Mouse (Mus musculus) MEL (cell line): Measurements from ENCODE around the gene AU041133. TPM values are rescaled to one million over a fixed set of nuclear protein-coding genes. Genes with fewer than 3 reads are reported as not detected.

ENCODE experiments used
- DNase-seq: peaks from one replicate; pipeline ENCODE4 v3.0.0; 2011; ENCODE audit warnings: low read depth, low spot score
- H3K27ac ChIP-seq: 2 replicates; pipeline ENCODE4 v1.5.1; 2012; ENCODE audit warnings: low read depth, mild to moderate bottlenecking, control low read depth, low read length, moderate library complexity; ENCODE audit not compliant: control insufficient read depth
- H3K27me3 ChIP-seq, 2 experiments: fragments of 150-350 bp in 1 of 2; sonication (generic) in 1 of 2; 2 replicates each; pipeline ENCODE4 v1.6.1; 2012; ENCODE audit warnings: low read length in 2 of 2, mild to moderate bottlenecking in 2 of 2, improper control_type of control experiment in 1 of 2, moderate library complexity in 1 of 2; ENCODE audit not compliant: insufficient read depth in 2 of 2, control insufficient read depth in 1 of 2
- H3K36me3 ChIP-seq, 2 experiments: 2 replicates each; pipeline ENCODE4 v1.6.1; 2012 to 2014; ENCODE audit warnings: low read length in 2 of 2, improper control_type of control experiment in 1 of 2, inconsistent platforms in 1 of 2, mild to moderate bottlenecking in 1 of 2; ENCODE audit not compliant: insufficient read depth in 2 of 2, control insufficient read depth in 1 of 2
- H3K4me1 ChIP-seq, 2 experiments: fragments of 150-350 bp in 1 of 2; sonication (generic) in 1 of 2; 2 replicates each; pipeline ENCODE4 v1.6.1; 2012; ENCODE audit warnings: low read length in 2 of 2, improper control_type of control experiment in 1 of 2, mild to moderate bottlenecking in 1 of 2; ENCODE audit not compliant: insufficient read depth in 2 of 2, control insufficient read depth in 1 of 2
- H3K4me3 ChIP-seq, 2 experiments: fragments of 150-350 bp in 1 of 2; sonication (generic) in 1 of 2; 2 replicates each; pipeline ENCODE4 v1.5.1; 2012; ENCODE audit warnings: low read depth in 2 of 2, low read length in 2 of 2, mild to moderate bottlenecking in 2 of 2, moderate library complexity in 2 of 2, control low read depth in 1 of 2, improper control_type of control experiment in 1 of 2; ENCODE audit not compliant: control insufficient read depth in 1 of 2, insufficient read depth in 1 of 2
- H3K79me2 ChIP-seq: 2 replicates; pipeline ENCODE4 v1.6.1; 2012; ENCODE audit warnings: mild to moderate bottlenecking, low read length, moderate library complexity; ENCODE audit not compliant: control insufficient read depth, poor library complexity, insufficient read depth
- H3K9ac ChIP-seq: 2 replicates; pipeline ENCODE4 v1.6.1; 2012; ENCODE audit warnings: low read depth, mild to moderate bottlenecking, control low read depth, low read length, moderate library complexity; ENCODE audit not compliant: control insufficient read depth, poor library complexity, severe bottlenecking
- H3K9me3 ChIP-seq: fragments of 150-350 bp; sonication (generic); replicated peaks from 2 replicates; pipeline ENCODE4 v1.6.1; 2012; ENCODE audit warnings: mild to moderate bottlenecking, low read length, improper control_type of control experiment, moderate library complexity; ENCODE audit not compliant: insufficient read depth
- BHLHE40 ChIP-seq: IDR thresholded peaks from 2 replicates; pipeline ENCODE4 v1.6.1; 2012; ENCODE audit warnings: low read depth, mild to moderate bottlenecking, inconsistent platforms, low read length, improper control_type of control experiment, borderline replicate concordance
- CHD1 ChIP-seq: IDR thresholded peaks from 2 replicates; pipeline ENCODE4 v1.6.1; 2012; ENCODE audit warnings: low read depth, mild to moderate bottlenecking, inconsistent platforms, low read length, improper control_type of control experiment
- CHD2 ChIP-seq: IDR thresholded peaks from 2 replicates; pipeline ENCODE4 v1.6.1; 2011; ENCODE audit warnings: low read length, improper control_type of control experiment
- CTCF ChIP-seq, 3 experiments: IDR thresholded peaks in 2 of 3; conservative IDR thresholded peaks in 1 of 3; 2 replicates each; pipeline ENCODE4 v1.5.1; 2011 to 2012; ENCODE audit warnings: low read length in 3 of 3, low read depth in 2 of 3, mild to moderate bottlenecking in 2 of 3, improper control_type of control experiment in 1 of 3, inconsistent platforms in 1 of 3, mixed read lengths in 1 of 3, moderate library complexity in 1 of 3; ENCODE audit not compliant: control insufficient read depth in 1 of 3, insufficient read depth in 1 of 3, poor library complexity in 1 of 3, severe bottlenecking in 1 of 3
- E2F4 ChIP-seq: IDR thresholded peaks from 2 replicates; pipeline ENCODE4 v1.6.1; 2011; ENCODE audit warnings: low read depth, low read length, improper control_type of control experiment, borderline replicate concordance
- ELF1 ChIP-seq: IDR thresholded peaks from 2 replicates; pipeline ENCODE4 v1.6.1; 2014; ENCODE audit warnings: low read depth, mild to moderate bottlenecking, inconsistent platforms, low read length, improper control_type of control experiment, moderate library complexity
- EP300 ChIP-seq, 2 experiments: IDR thresholded peaks; 2 replicates each; pipeline ENCODE4 v1.6.1; 2011; ENCODE audit warnings: improper control_type of control experiment in 2 of 2, low read length in 2 of 2, low read depth in 1 of 2, mild to moderate bottlenecking in 1 of 2
- ETS1 ChIP-seq: IDR thresholded peaks from 2 replicates; pipeline ENCODE4 v1.6.1; 2012; ENCODE audit warnings: low read depth, mild to moderate bottlenecking, inconsistent platforms, low read length, improper control_type of control experiment, moderate library complexity
- GABPA ChIP-seq: IDR thresholded peaks from 2 replicates; pipeline ENCODE4 v1.6.1; 2012; ENCODE audit warnings: low read depth, mild to moderate bottlenecking, inconsistent platforms, low read length, improper control_type of control experiment, moderate library complexity
- GATA1 ChIP-seq: IDR thresholded peaks from 2 replicates; pipeline ENCODE4 v1.6.1; 2011; ENCODE audit warnings: low read depth, low read length, improper control_type of control experiment
- HCFC1 ChIP-seq: IDR thresholded peaks from 2 replicates; pipeline ENCODE4 v1.6.1; 2012; ENCODE audit warnings: low read depth, mild to moderate bottlenecking, inconsistent platforms, low read length, improper control_type of control experiment, moderate library complexity
- JUND ChIP-seq: IDR thresholded peaks from 2 replicates; pipeline ENCODE4 v1.6.1; 2011; ENCODE audit warnings: low read depth, mild to moderate bottlenecking, improper control_type of control experiment, low read length
- KAT2A ChIP-seq: conservative IDR thresholded peaks from 2 replicates; pipeline ENCODE4 v1.6.1; 2012; ENCODE audit warnings: low read depth, low read length, improper control_type of control experiment, inconsistent platforms
- MAFK ChIP-seq: IDR thresholded peaks from 2 replicates; pipeline ENCODE4 v1.6.1; 2011; ENCODE audit warnings: low read depth, mild to moderate bottlenecking, low read length, improper control_type of control experiment, borderline replicate concordance
- MAX ChIP-seq: IDR thresholded peaks from 2 replicates; pipeline ENCODE4 v1.6.1; 2011; ENCODE audit warnings: low read length, improper control_type of control experiment
- MAZ ChIP-seq: IDR thresholded peaks from 2 replicates; pipeline ENCODE4 v1.6.1; 2012; ENCODE audit warnings: low read depth, mild to moderate bottlenecking, inconsistent platforms, low read length, improper control_type of control experiment
- MEF2A ChIP-seq: IDR thresholded peaks from 2 replicates; pipeline ENCODE4 v1.6.1; 2014; ENCODE audit warnings: low read depth, mild to moderate bottlenecking, inconsistent platforms, low read length, improper control_type of control experiment; ENCODE audit not compliant: poor library complexity, insufficient replicate concordance, severe bottlenecking; ENCODE audit errors: extremely low read depth
- MXI1 ChIP-seq: IDR thresholded peaks from 2 replicates; pipeline ENCODE4 v1.6.1; 2011; ENCODE audit warnings: mild to moderate bottlenecking, low read depth, low read length, improper control_type of control experiment
- MYC ChIP-seq: IDR thresholded peaks from 2 replicates; pipeline ENCODE4 v1.6.1; 2011; ENCODE audit warnings: low read depth, mild to moderate bottlenecking, low read length, improper control_type of control experiment, moderate library complexity
- NELFE ChIP-seq: IDR thresholded peaks from 2 replicates; pipeline ENCODE4 v1.6.1; 2011; ENCODE audit warnings: low read depth, low read length, improper control_type of control experiment
- NRF1 ChIP-seq: IDR thresholded peaks from 2 replicates; pipeline ENCODE4 v1.6.1; 2014; ENCODE audit warnings: low read depth, mild to moderate bottlenecking, inconsistent platforms, low read length, improper control_type of control experiment, moderate library complexity; ENCODE audit not compliant: poor library complexity, insufficient read depth, severe bottlenecking
- POLR2A ChIP-seq, 2 experiments: IDR thresholded peaks; 2 replicates each; pipeline ENCODE4 v1.6.1; 2011 to 2012; ENCODE audit warnings: low read length in 2 of 2, mild to moderate bottlenecking in 2 of 2, control low read depth in 1 of 2, improper control_type of control experiment in 1 of 2, low read depth in 1 of 2, moderate library complexity in 1 of 2; ENCODE audit not compliant: control insufficient read depth in 1 of 2, insufficient read depth in 1 of 2, poor library complexity in 1 of 2
- POLR2AphosphoS2 ChIP-seq: IDR thresholded peaks from 2 replicates; pipeline ENCODE4 v1.6.1; 2011; ENCODE audit warnings: low read length, improper control_type of control experiment
- POLR2AphosphoS5 ChIP-seq: IDR thresholded peaks from 2 replicates; pipeline ENCODE4 v1.6.1; 2012; ENCODE audit warnings: low read depth, borderline replicate concordance, mild to moderate bottlenecking, inconsistent platforms, low read length, moderate library complexity, mixed read lengths
- RAD21 ChIP-seq: IDR thresholded peaks from 2 replicates; pipeline ENCODE4 v1.6.1; 2011; ENCODE audit warnings: mild to moderate bottlenecking, low read depth, low read length, improper control_type of control experiment
- SIN3A ChIP-seq: IDR thresholded peaks from 2 replicates; pipeline ENCODE4 v1.6.1; 2012; ENCODE audit warnings: low read length, improper control_type of control experiment, inconsistent platforms
- SMC3 ChIP-seq: IDR thresholded peaks from 2 replicates; pipeline ENCODE4 v1.6.1; 2011; ENCODE audit warnings: low read depth, low read length, improper control_type of control experiment
- TAL1 ChIP-seq: IDR thresholded peaks from 2 replicates; pipeline ENCODE4 v1.6.1; 2012; ENCODE audit warnings: mild to moderate bottlenecking, inconsistent platforms, low read length, moderate library complexity, mixed read lengths
- TBP ChIP-seq: IDR thresholded peaks from 2 replicates; pipeline ENCODE4 v1.8.0; 2011; ENCODE audit warnings: low read depth, low read length, improper control_type of control experiment
- TCF12 ChIP-seq: IDR thresholded peaks from 2 replicates; pipeline ENCODE4 v1.6.1; 2014; ENCODE audit warnings: low read depth, mild to moderate bottlenecking, inconsistent platforms, low read length, improper control_type of control experiment, moderate library complexity
- UBTF ChIP-seq: IDR thresholded peaks from 2 replicates; pipeline ENCODE4 v1.6.1; 2012; ENCODE audit warnings: low read depth, mild to moderate bottlenecking, inconsistent platforms, low read length, improper control_type of control experiment, moderate library complexity, borderline replicate concordance; ENCODE audit not compliant: insufficient read depth
- USF1 ChIP-seq: IDR thresholded peaks from 2 replicates; pipeline ENCODE4 v1.6.1; 2014; ENCODE audit warnings: low read depth, mild to moderate bottlenecking, inconsistent platforms, low read length, improper control_type of control experiment, moderate library complexity
- USF2 ChIP-seq, 2 experiments: IDR thresholded peaks; 2 replicates each; pipeline ENCODE4 v1.6.1; 2011 to 2012; ENCODE audit warnings: improper control_type of control experiment in 2 of 2, low read length in 2 of 2, borderline replicate concordance in 1 of 2, inconsistent platforms in 1 of 2, low read depth in 1 of 2, mild to moderate bottlenecking in 1 of 2; ENCODE audit not compliant: insufficient read depth in 1 of 2
- ZC3H11A ChIP-seq: IDR thresholded peaks from 2 replicates; pipeline ENCODE4 v1.6.1; 2012; ENCODE audit warnings: low read depth, mild to moderate bottlenecking, inconsistent platforms, low read length, improper control_type of control experiment
- ZKSCAN1 ChIP-seq: IDR thresholded peaks from 2 replicates; pipeline ENCODE4 v1.6.1; 2012; ENCODE audit warnings: low read depth, mild to moderate bottlenecking, inconsistent platforms, low read length, improper control_type of control experiment, moderate library complexity
- ZMIZ1 ChIP-seq: IDR thresholded peaks from 2 replicates; pipeline ENCODE4 v1.6.1; 2012; ENCODE audit warnings: low read depth, mild to moderate bottlenecking, inconsistent platforms, low read length, improper control_type of control experiment, moderate library complexity
- polyA plus RNA-seq, 2 experiments: library from polyadenylated mRNA; stranded (reverse) in 1 of 2; unstranded in 1 of 2; fragments of >175 nt in 1 of 2; fragments of >200 nt in 1 of 2; gene quantifications; 2 replicates each; pipeline versions ENCODE4 v1.2.1 to v1.2.4; 2012; ENCODE audit warnings: low replicate concordance in 2 of 2, low read depth in 1 of 2; ENCODE audit not compliant: insufficient read length in 2 of 2, insufficient read depth in 1 of 2, missing spikeins in 1 of 2
- total RNA-seq: library from RNA; depleted of rRNA; stranded (reverse); fragments of 300-350 nt; gene quantifications from 2 replicates; pipeline ENCODE4 v1.2.3, GENCODE M21; 2012; rRNA removed

The AU041133 gene
- total RNA-seq (2.2 and 2.3 TPM in 2 replicates), polyA plus RNA-seq (under 1 TPM in 1 of 2 experiments, not detected in 1; 0.86 TPM)

DNA sequence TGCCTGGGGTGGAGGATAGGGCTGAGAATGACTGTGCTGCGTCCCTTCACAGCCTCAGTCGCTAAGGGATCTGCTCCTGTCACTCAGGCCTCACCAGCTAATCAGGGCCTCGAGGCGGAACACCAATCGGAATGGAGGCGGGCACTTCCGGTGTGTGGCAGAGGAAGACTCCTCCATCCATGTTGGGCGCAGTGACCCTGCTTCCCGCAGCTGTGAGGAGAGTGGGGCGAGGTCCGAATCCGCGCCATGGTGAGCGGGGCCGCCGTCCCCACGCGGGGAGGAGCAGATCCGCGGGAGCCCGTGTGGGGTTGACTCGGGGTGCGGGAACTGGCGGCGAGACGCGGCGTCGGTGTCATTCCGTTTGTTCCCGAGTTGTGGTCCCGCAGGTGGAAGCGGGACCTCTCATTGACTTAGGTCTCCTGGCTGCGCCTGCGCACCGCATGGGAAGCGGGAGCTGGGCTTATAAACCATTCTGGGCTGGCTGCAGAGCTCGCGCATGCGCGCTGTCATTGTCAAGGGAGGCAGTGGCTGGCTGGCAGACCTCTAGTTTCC is at the start of gene AU041133:
TSS of gene AU041133 (plus strand) at position 164 of the 552 bp plus-strand sequence.
- H3K36me3 ChIP-seq = peaks cover 0 to 4% of the 10 kb centered on the region in 2 experiments; a peak in 2 of 4 replicates
- no peaks in the 10 kb centered on the region for H3K27me3 ChIP-seq
- peak within 1 kb of the TSS; percentile 92 for H3K9ac ChIP-seq
- H3K9me3 ChIP-seq = no peaks in the 10 kb centered on the region
- H3K4me3 ChIP-seq = peak within 1 kb of the TSS; percentile 65 to 92
- H3K4me1 ChIP-seq = peaks cover 0 to 6% of the 10 kb centered on the region in 2 experiments; a peak in 1 of 4 replicates
- peak; percentile 96 for DNase-seq
- H3K27ac ChIP-seq = peak within 1 kb of the TSS; percentile 64
- peaks cover 6% of the 10 kb centered on the region; the same call in 1 of the 2 replicates for H3K79me2 ChIP-seq
- TF ChIP-seq HCFC1 = peak; percentile 77
- TF ChIP-seq SIN3A = no peak; the same call in 1 of the 2 replicates
- peak; percentile 96 for TF ChIP-seq NRF1
- TF ChIP-seq RAD21 = no peak
- no peak for TF ChIP-seq POLR2AphosphoS5
- no peak for TF ChIP-seq BHLHE40
- no peak for TF ChIP-seq MEF2A
- peak; percentile 95 to 97 for TF ChIP-seq POLR2A (IDR thresholded peaks at IDR 0.05; ENCODE audit: control insufficient read depth in 1 of 2, insufficient read depth in 1 of 2, low read depth in 1 of 2, low read length in 2 of 2, poor library complexity in 1 of 2)
- peak; percentile 24; the same call in 1 of the 2 replicates for TF ChIP-seq MAX
- no peak for TF ChIP-seq UBTF
- no peak for TF ChIP-seq SMC3
- TF ChIP-seq JUND = no peak
- no peak for TF ChIP-seq MAFK
- peak; percentile 69; the same call in 1 of the 2 replicates for TF ChIP-seq MYC
- TF ChIP-seq CTCF (IDR thresholded peaks at IDR 0.05 in 2 of 3, conservative IDR thresholded peaks at IDR 0.05 in 1 of 3; ENCODE audit: control insufficient read depth in 1 of 3, insufficient read depth in 1 of 3, low read depth in 2 of 3, low read length in 3 of 3, poor library complexity in 1 of 3, severe bottlenecking in 1 of 3) = no peak
- no peak; the same call in 1 of the 2 replicates for TF ChIP-seq MXI1
- TF ChIP-seq POLR2AphosphoS2 = peak; percentile 91
- peak; percentile 88 for TF ChIP-seq ZMIZ1
- TF ChIP-seq TCF12 = peak; percentile 32; the same call in 1 of the 2 replicates
- no peak for TF ChIP-seq TAL1
- no peak for TF ChIP-seq USF2 (IDR thresholded peaks at IDR 0.05; ENCODE audit: borderline replicate concordance in 1 of 2, insufficient read depth in 1 of 2, low read depth in 1 of 2, low read length in 2 of 2)
- no peak for TF ChIP-seq GATA1
- peak; percentile 76 for TF ChIP-seq ELF1
- TF ChIP-seq ZKSCAN1 = no peak
- no peak for TF ChIP-seq GABPA
- no peak for TF ChIP-seq KAT2A
- TF ChIP-seq E2F4 = no peak
- TF ChIP-seq MAZ = no peak
- no peak for TF ChIP-seq ZC3H11A
- no peak for TF ChIP-seq EP300 (IDR thresholded peaks at IDR 0.05; ENCODE audit: low read depth in 1 of 2, low read length in 2 of 2)
- TF ChIP-seq NELFE = peak; percentile 94
- TF ChIP-seq CHD1 = no peak
- peak; percentile 35; the same call in 1 of the 2 replicates for TF ChIP-seq TBP
- TF ChIP-seq CHD2 = no peak
- no peak for TF ChIP-seq ETS1
- no peak for TF ChIP-seq USF1
